Mouse (Mus musculus) gastrocnemius, postnatal 10 days (tissue): Measurements from ENCODE around the gene Ppfibp1. TPM values are rescaled to one million over a fixed set of nuclear protein-coding genes. Genes with fewer than 3 reads are reported as not detected.

Experiments
- DNase-seq: peaks from one replicate; pipeline ENCODE4 v3.0.0; 2021; ENCODE audit warnings: mixed read lengths
- total RNA-seq, 2 experiments: library from RNA; stranded (reverse); gene quantifications; 2 replicates each; pipeline ENCODE4 v1.2.3; 2021

The Ppfibp1 gene
- total RNA-seq, 2 experiments from 2014 or later, result 47.9 to 54.9 TPM

- DNase-seq, result no peak
Measured at GRCm38 (mm10) chr6:146959908-146960680, 71.8 kb downstream of the Ppfibp1 start.

GRCm38 (mm10) chr6:146960956-146961355, 72.7 kb downstream of the Ppfibp1 start:
- DNase-seq, result no peak

GRCm38 (mm10) chr6:146961832-146962481, 73.7 kb downstream of the Ppfibp1 start:
- DNase-seq, result no peak

- DNase-seq, result no peak
Measured at GRCm38 (mm10) chr6:146963396-146964150, 75.3 kb downstream of the Ppfibp1 start.

- no peak for DNase-seq
Measured at GRCm38 (mm10) chr6:146965139-146965772, 77.0 kb downstream of the Ppfibp1 start.

- no peak for DNase-seq
Measured at GRCm38 (mm10) chr6:146966446-146967019, 78.2 kb downstream of the Ppfibp1 start.

GRCm38 (mm10) chr6:146967836-146968235, 79.5 kb downstream of the Ppfibp1 start:
- no peak for DNase-seq

- no peak for DNase-seq
Measured at GRCm38 (mm10) chr6:146970811-146971210, 82.5 kb downstream of the Ppfibp1 start.

GRCm38 (mm10) chr6:146971366-146971765, 83.1 kb downstream of the Ppfibp1 start:
- DNase-seq, result no peak

GRCm38 (mm10) chr6:146972009-146972408, 83.7 kb downstream of the Ppfibp1 start:
- no peak for DNase-seq

- no peak for DNase-seq
Measured at GRCm38 (mm10) chr6:146972740-146973139, 84.5 kb downstream of the Ppfibp1 start.

- DNase-seq, result no peak
Measured at GRCm38 (mm10) chr6:146973406-146973805, 85.1 kb downstream of the Ppfibp1 start.

GRCm38 (mm10) chr6:146973830-146974229, 85.5 kb downstream of the Ppfibp1 start:
- DNase-seq, result no peak

- DNase-seq, result no peak
Measured at GRCm38 (mm10) chr6:146976446-146976845, 88.2 kb downstream of the Ppfibp1 start.

- DNase-seq, result no peak
Measured at GRCm38 (mm10) chr6:146978691-146979114, 90.4 kb downstream of the Ppfibp1 start.

- DNase-seq, result no peak
Measured at GRCm38 (mm10) chr6:146979115-146979744, 90.9 kb downstream of the Ppfibp1 start.

- no peak for DNase-seq
Measured at GRCm38 (mm10) chr6:146979953-146980352, 91.7 kb downstream of the Ppfibp1 start.

- no peak for DNase-seq
Measured at GRCm38 (mm10) chr6:146981249-146981835, 93.1 kb downstream of the Ppfibp1 start.

GRCm38 (mm10) chr6:146984569-146984968, 96.3 kb downstream of the Ppfibp1 start:
- no peak for DNase-seq

GRCm38 (mm10) chr6:146994236-146994635, 105.9 kb downstream of the Ppfibp1 start:
- peak; percentile 67 for DNase-seq

- DNase-seq, result no peak
Measured at GRCm38 (mm10) chr6:146995391-146995790, 107.1 kb downstream of the Ppfibp1 start.
